Mouse (Mus musculus) ES-CJ7 (cell line): ENCODE measurements around the gene Tdpoz3.
"Not testable (repeated sequence)": the region's sequence is repeated elsewhere in the genome, so short reads cannot be mapped to it uniquely, and the experiment has no call there.

Experiments used
- DNase-seq: peaks from one replicate; pipeline ENCODE4 v3.0.0; 2011; ENCODE audit warnings: low read depth, low spot score

The Tdpoz3 gene

GRCm38 (mm10) chr3:93825720-93826119, at the start of gene Tdpoz3:
Gene Tdpoz3 (plus strand): TSS chr3:93826020.
- DNase-seq, result not testable (repeated sequence)

DNA sequence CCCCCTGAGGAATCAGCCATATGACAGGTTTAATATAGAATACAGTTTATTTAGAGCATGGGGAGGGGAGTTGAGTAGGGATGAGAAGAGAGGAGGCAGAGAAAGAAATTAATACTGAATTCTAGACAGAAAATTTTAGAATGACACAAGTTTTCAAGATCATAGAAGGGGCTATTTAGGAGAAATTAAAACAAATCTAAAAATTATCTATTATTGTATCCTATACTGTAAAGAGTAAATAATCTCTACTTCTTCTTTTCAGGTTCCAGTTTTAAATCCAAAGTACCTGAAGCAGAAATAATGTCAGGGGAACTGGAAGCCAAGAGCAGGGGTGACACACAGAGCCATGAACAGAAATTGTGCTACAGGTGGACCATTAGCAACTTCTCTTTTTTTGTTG, 29.7 kb upstream of the Tdpoz3 start, which contains the start of gene Tdpoz4:
Gene Tdpoz4, plus strand, starts transcription at position 301 of the 400 bp plus-strand sequence.
- not testable (repeated sequence) for DNase-seq

DNA sequence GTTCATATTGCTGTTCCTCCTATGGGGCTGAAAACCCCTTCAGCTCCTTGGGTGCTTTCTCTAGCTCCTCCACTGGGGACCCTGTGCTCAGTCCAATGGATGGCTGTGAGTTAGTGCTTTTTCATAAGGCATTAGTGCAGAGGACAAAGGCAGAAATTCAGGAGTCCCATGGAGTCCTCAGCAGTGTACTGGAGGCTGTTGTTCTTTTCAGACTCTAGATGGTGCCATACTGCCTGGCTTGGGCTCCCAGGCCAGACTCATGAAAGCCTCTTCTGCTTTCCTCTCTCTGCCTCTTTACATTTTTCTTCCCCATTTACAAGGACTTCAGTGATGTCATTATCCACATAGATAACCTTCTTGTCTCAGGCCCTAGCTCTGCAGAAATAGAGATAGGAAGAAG, 12.5 kb upstream of the Tdpoz3 start:
- DNase-seq, result peak; percentile 76

GRCm38 (mm10) chr3:93858957-93859356, 33.1 kb downstream of the Tdpoz3 start:
- not testable (repeated sequence) for DNase-seq

DNA sequence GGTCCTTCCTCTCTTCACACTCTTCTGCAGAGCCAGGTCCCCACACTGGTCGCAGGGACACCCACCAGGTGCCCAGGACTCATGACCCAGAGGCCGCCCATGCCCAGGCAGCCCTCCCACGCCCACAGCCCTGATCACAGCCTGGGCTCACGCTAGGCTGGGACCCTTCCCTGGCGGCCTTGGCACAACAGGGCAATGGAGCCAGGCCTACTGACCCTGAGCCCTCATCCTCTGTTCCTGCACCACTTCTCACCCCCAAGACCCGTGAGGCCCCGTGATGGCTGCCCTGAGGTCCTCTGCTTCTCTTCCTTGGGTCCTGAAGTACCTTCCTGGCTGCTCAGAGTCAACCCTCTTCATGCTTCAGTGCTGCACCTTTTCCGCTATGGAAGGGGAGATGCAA, 44.8 kb downstream of the Tdpoz3 start:
- DNase-seq, result not testable (repeated sequence)
